ENCODE assay signal across 9 mouse cellular contexts in the genomic region with DNA sequence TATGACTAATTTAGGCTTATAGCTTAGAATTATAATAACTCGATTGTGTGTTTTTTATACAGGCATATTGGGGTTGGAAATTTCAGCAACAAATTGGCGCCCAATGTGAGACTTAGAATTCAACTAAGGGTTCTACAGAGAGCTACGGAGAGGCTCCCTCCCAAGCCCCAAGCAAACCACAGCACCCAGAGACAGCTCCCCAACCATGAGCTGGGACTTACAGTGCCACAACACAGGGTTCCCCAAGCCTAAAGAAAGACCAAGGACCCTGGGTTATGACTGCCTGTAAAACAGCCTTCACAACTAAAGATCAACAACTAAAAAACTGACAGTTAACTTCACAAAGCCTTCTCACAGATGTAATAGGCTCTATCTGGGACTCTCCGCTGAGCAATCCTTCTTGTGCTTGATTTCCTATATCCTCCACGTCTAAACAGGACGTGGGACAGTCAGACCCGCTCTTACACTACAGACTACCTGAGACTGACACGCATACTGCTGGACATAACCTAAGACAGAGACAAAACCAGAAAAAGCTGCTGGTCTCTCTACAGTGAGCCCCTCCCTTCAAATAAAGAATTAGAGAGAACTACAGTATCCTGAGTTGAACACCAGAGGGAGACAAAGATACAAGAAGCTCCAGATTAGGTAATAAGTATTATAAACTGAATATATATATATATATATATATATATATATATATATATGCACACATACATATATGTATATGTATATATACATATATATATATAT. TPM values are rescaled to one million over a fixed set of nuclear protein-coding genes. Genes with fewer than 3 reads are reported as not detected.
DNase-seq lines count a peak whose midpoint lies in the region; ATAC-seq and TF ChIP-seq lines count a peak whose summit lies in the region.
"Had no signal": no experiment of that assay in that cellular context is flagged by ENCODE, and none has a peak within 500 bp of the region (broad histone marks: within the 10 kb centered on the region; RNA-seq: fewer than 3 reads in every experiment).

No protein-coding gene starts in this region.

- no peaks in the 10 kb centered on the region for H3K9me3 ChIP-seq in heart, postnatal 0 days (replicated peaks; ENCODE audit: control insufficient read depth, low read length)
- H3K9me3 ChIP-seq in heart, embryonic 11.5 days (replicated peaks; ENCODE audit: control insufficient read depth, low read length), result no peaks in the 10 kb centered on the region
- H3K9me3 ChIP-seq in MEL (replicated peaks; ENCODE audit: insufficient read depth, low read length), result no peaks in the 10 kb centered on the region
- H3K9me3 ChIP-seq in hindbrain, embryonic 15.5 days, result no peaks in the 10 kb centered on the region
- H3K9me3 ChIP-seq in kidney, embryonic 14.5 days (ENCODE audit: control insufficient read depth, low read length), result no peaks in the 10 kb centered on the region
- H3K9me3 ChIP-seq: liver, embryonic 13.5 days had no signal

- H3K4me2 ChIP-seq in heart, postnatal 0 days (ENCODE audit: low read depth, low read length), result no peak overlapping the region
- no peak overlapping the region for H3K4me2 ChIP-seq in heart, embryonic 11.5 days
- H3K4me2 ChIP-seq in hindbrain, embryonic 15.5 days, result no peak overlapping the region
- H3K4me2 ChIP-seq in kidney, embryonic 14.5 days (replicated peaks; ENCODE audit: low read depth, low read length), result no peak overlapping the region
- H3K4me2 ChIP-seq: liver, embryonic 13.5 days had no signal

- H3K27ac ChIP-seq in heart, postnatal 0 days (ENCODE audit: low read depth), result no peak overlapping the region
- no peak overlapping the region for H3K27ac ChIP-seq in heart, embryonic 11.5 days (ENCODE audit: low read depth, low read length)
- no peak overlapping the region for H3K27ac ChIP-seq in MEL (ENCODE audit: control insufficient read depth, low read depth, low read length)
- H3K27ac ChIP-seq in hindbrain, embryonic 15.5 days (replicated peaks), result no peak overlapping the region
- no peak overlapping the region for H3K27ac ChIP-seq in kidney, embryonic 14.5 days (ENCODE audit: low read depth, low read length)
- H3K27ac ChIP-seq: liver, embryonic 13.5 days had no signal

- no peak overlapping the region for H3K4me3 ChIP-seq in heart, postnatal 0 days (ENCODE audit: low read depth, low read length)
- H3K4me3 ChIP-seq in heart, embryonic 11.5 days (ENCODE audit: low read depth, low read length), result no peak overlapping the region
- H3K4me3 ChIP-seq in MEL (ENCODE audit: control insufficient read depth in 1 of 2, insufficient read depth in 1 of 2, low read depth in 2 of 2, low read length in 2 of 2), result no peak overlapping the region
- H3K4me3 ChIP-seq in hindbrain, embryonic 15.5 days, result no peak overlapping the region
- no peak overlapping the region for H3K4me3 ChIP-seq in kidney, embryonic 14.5 days (ENCODE audit: low read length)
- H3K4me3 ChIP-seq: liver, embryonic 13.5 days had no signal

- 0 out of 2 replicates have a peak, but pooled peaks cover 4% of the 10 kb centered on the region for H3K27me3 ChIP-seq in heart, postnatal 0 days (ENCODE audit: control insufficient read depth, insufficient read depth, low read length)
- H3K27me3 ChIP-seq in heart, embryonic 11.5 days (ENCODE audit: control insufficient read depth, insufficient read depth, low read length), result no peaks in the 10 kb centered on the region
- peaks cover 0 to 2% of the 10 kb centered on the region in 2 experiments; a peak in 3 of 4 replicates for H3K27me3 ChIP-seq in MEL (ENCODE audit: control insufficient read depth in 1 of 2, insufficient read depth in 2 of 2, low read length in 2 of 2)
- no peaks in the 10 kb centered on the region for H3K27me3 ChIP-seq in hindbrain, embryonic 15.5 days
- no peaks in the 10 kb centered on the region for H3K27me3 ChIP-seq in kidney, embryonic 14.5 days (ENCODE audit: control insufficient read depth, insufficient read depth, low read length)
- H3K27me3 ChIP-seq: liver, embryonic 13.5 days had no signal

- H3K4me1 ChIP-seq in heart, postnatal 0 days (ENCODE audit: control insufficient read depth, insufficient read depth), result no peaks in the 10 kb centered on the region
- no peaks in the 10 kb centered on the region for H3K4me1 ChIP-seq in heart, embryonic 11.5 days (ENCODE audit: control insufficient read depth, insufficient read depth, low read length)
- no peaks in the 10 kb centered on the region for H3K4me1 ChIP-seq in MEL (ENCODE audit: control insufficient read depth in 1 of 2, insufficient read depth in 2 of 2, low read length in 2 of 2)
- no peaks in the 10 kb centered on the region for H3K4me1 ChIP-seq in hindbrain, embryonic 15.5 days (replicated peaks)
- H3K4me1 ChIP-seq in kidney, embryonic 14.5 days (ENCODE audit: control insufficient read depth, insufficient read depth, low read length), result no peaks in the 10 kb centered on the region
- H3K4me1 ChIP-seq: liver, embryonic 13.5 days had no signal

- H3K79me2 ChIP-seq in MEL (ENCODE audit: control insufficient read depth, insufficient read depth, low read length, poor library complexity), result no peaks in the 10 kb centered on the region

- TF ChIP-seq CTCF in heart, postnatal 0 days (IDR thresholded peaks at IDR 0.05; ENCODE audit: low read depth), result peak; percentile 59
- peak in 2 of 3 experiments; percentile 26 to 67; a peak in 4 of 6 replicates for TF ChIP-seq CTCF in MEL (IDR thresholded peaks at IDR 0.05 in 2 of 3, conservative IDR thresholded peaks at IDR 0.05 in 1 of 3; ENCODE audit: control insufficient read depth in 1 of 3, insufficient read depth in 1 of 3, low read depth in 2 of 3, low read length in 3 of 3, poor library complexity in 1 of 3, severe bottlenecking in 1 of 3)

- WGBS in heart, postnatal 0 days, result 46% methylated on average over 8 of the region's 8 CpGs
- WGBS in heart, embryonic 11.5 days (ENCODE audit: insufficient replicate concordance), result 53% methylated on average over 8 of the region's 8 CpGs
- 62% methylated on average over 8 of the region's 8 CpGs for WGBS in hindbrain, embryonic 15.5 days
- WGBS in kidney, embryonic 14.5 days, result 60% methylated on average over 8 of the region's 8 CpGs

- H3K9ac ChIP-seq in heart, postnatal 0 days (replicated peaks; ENCODE audit: low read depth, low read length), result no peak overlapping the region
- H3K9ac ChIP-seq in heart, embryonic 11.5 days (ENCODE audit: low read depth, low read length), result no peak overlapping the region
- no peak overlapping the region for H3K9ac ChIP-seq in MEL (ENCODE audit: control insufficient read depth, low read depth, low read length, poor library complexity, severe bottlenecking)
- H3K9ac ChIP-seq in hindbrain, embryonic 15.5 days, result no peak overlapping the region
- no peak overlapping the region for H3K9ac ChIP-seq in kidney, embryonic 14.5 days (ENCODE audit: low read depth, low read length)
- H3K9ac ChIP-seq: liver, embryonic 13.5 days had no signal

- no peak for TF ChIP-seq POLR2A in MEL (IDR thresholded peaks at IDR 0.05; ENCODE audit: control insufficient read depth in 1 of 2, insufficient read depth in 1 of 2, low read depth in 1 of 2, low read length in 2 of 2, poor library complexity in 1 of 2)

- TF ChIP-seq EP300 in heart, postnatal 0 days (IDR thresholded peaks at IDR 0.05; ENCODE audit: low read depth), result no peak
- TF ChIP-seq EP300 in MEL (IDR thresholded peaks at IDR 0.05; ENCODE audit: low read depth in 1 of 2, low read length in 2 of 2), result no peak

- peak; percentile 66 for DNase-seq in heart, postnatal 0 days (ENCODE audit: low spot score)
- DNase-seq in 3T3-L1 (ENCODE audit: low read depth, low spot score) (peak; percentile 67), MEL (ENCODE audit: low read depth, low spot score) (peak; percentile 67), liver (no peak)
- no peak for DNase-seq in adrenal gland, adult 2 months
- DNase-seq: liver, embryonic 13.5 days had no signal

- TF ChIP-seq RAD21 in MEL (IDR thresholded peaks at IDR 0.05; ENCODE audit: low read depth, low read length), result peak; percentile 67

- ATAC-seq in heart, postnatal 0 days (ENCODE audit: insufficient read depth, low read depth), result no peak
- ATAC-seq in heart, embryonic 11.5 days (replicated peaks; ENCODE audit: insufficient number of reproducible peaks, low FRiP score, low TSS enrichment), result no peak
- peak; percentile 77; the same call in 1 of the 2 replicates for ATAC-seq in hindbrain, embryonic 15.5 days (ENCODE audit: low FRiP score, low read depth)
- no peak for ATAC-seq in kidney, embryonic 14.5 days (ENCODE audit: low FRiP score, low TSS enrichment)

- H3K36me3 ChIP-seq in heart, postnatal 0 days (replicated peaks; ENCODE audit: control insufficient read depth, insufficient read depth, low read length), result no peaks in the 10 kb centered on the region
- H3K36me3 ChIP-seq in heart, embryonic 11.5 days (ENCODE audit: control insufficient read depth, insufficient read depth, low read length), result no peaks in the 10 kb centered on the region
- H3K36me3 ChIP-seq in MEL (ENCODE audit: control insufficient read depth in 1 of 2, insufficient read depth in 2 of 2, low read length in 2 of 2), result peaks cover 0 to 5% of the 10 kb centered on the region in 2 experiments; a peak in 2 of 4 replicates
- no peaks in the 10 kb centered on the region for H3K36me3 ChIP-seq in hindbrain, embryonic 15.5 days
- no peaks in the 10 kb centered on the region for H3K36me3 ChIP-seq in kidney, embryonic 14.5 days (ENCODE audit: control insufficient read depth, insufficient read depth, low read length)
- H3K36me3 ChIP-seq: liver, embryonic 13.5 days had no signal

TF ChIP-seq in MEL, 35 proteins besides CTCF, POLR2A, EP300 and RAD21:
- 0 out of 2 replicates have a peak, but pooled peaks have one; percentile 48 for TF ChIP-seq MAZ (IDR thresholded peaks at IDR 0.05; ENCODE audit: low read depth, low read length)
- no peak for TF ChIP-seq MYC (IDR thresholded peaks at IDR 0.05; ENCODE audit: low read depth, low read length)
- peak; percentile 70 for TF ChIP-seq ZC3H11A (IDR thresholded peaks at IDR 0.05; ENCODE audit: low read depth, low read length)
- no peak for TF ChIP-seq USF1 (IDR thresholded peaks at IDR 0.05; ENCODE audit: low read depth, low read length)
- peak; percentile 81 for TF ChIP-seq SMC3 (IDR thresholded peaks at IDR 0.05; ENCODE audit: low read depth, low read length)

RNA-seq across cellular contexts. Expression of a gene that starts 13.6 kb away (rescaled TPM):
- 53.8 and 56.2 TPM in 2 replicates for total RNA-seq in heart, postnatal 0 days (2014; rRNA removed; ENCODE audit: low replicate concordance)
- polyA plus RNA-seq in heart, postnatal 0 days (2015; fragmentation: Nextera tagmentation; extraction: Ambion mirVana), result 20.3 and 21.0 TPM in 2 replicates
- 32.0 and 32.8 TPM in 2 replicates for polyA plus RNA-seq in heart, embryonic 11.5 days (2014; fragmentation: Nextera tagmentation; extraction: Ambion mirVana)
- 20.0 and 22.2 TPM in 2 replicates for total RNA-seq in MEL (2012; rRNA removed)
- 10 to 100 TPM in 1 of 2 experiments, not detected in 1; 24.7 TPM for polyA plus RNA-seq in MEL (2012; ENCODE audit: insufficient read depth in 1 of 2, insufficient read length in 2 of 2, low read depth in 1 of 2, low replicate concordance in 2 of 2, missing spikeins in 1 of 2)
- 27.1 and 30.5 TPM in 2 replicates for polyA plus RNA-seq in hindbrain, embryonic 15.5 days (2015; fragmentation: Nextera tagmentation; extraction: Ambion mirVana)
- 10 to 100 TPM; 19.8 to 24.2 TPM for total RNA-seq in adrenal gland, adult 2 months (2021)
- 14.0 and 17.8 TPM in 2 replicates for polyA plus RNA-seq in adrenal gland, adult 2 months (2012; rRNA removed)
- 17.1 and 40.8 TPM in 2 replicates for polyA plus RNA-seq in kidney, embryonic 14.5 days (2014; fragmentation: Nextera tagmentation; extraction: Ambion mirVana)

Comparison
In these comparisons a context has a peak if more than half of its experiments do, and no peak if none do; other contexts are left out.
1. DNase-seq: peak in heart, postnatal 0 days (single experiment), 3T3-L1 (single experiment) and MEL (single experiment); none in adrenal gland, adult 2 months (single experiment) and liver (single experiment).